In the genomic region with DNA sequence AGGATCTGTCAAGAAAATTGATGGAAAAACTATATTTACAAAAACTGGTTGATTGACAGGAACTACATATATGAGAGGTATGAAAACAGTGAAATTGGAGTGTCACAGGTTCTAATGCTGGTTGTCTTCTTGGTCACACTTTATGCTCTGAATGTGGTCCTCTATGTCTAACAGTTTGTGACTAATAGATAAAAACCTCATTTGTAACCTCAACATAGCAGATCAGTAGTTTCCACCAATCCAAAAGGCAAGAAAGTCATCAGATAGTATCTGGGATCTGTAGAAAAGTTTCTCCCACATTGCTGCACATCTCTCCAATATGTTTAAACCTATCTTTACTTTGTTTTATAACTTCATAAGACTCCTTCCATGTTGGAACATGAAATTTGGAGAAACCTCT, we compare ENCODE assay signal across 15 mouse cellular contexts. TPM values are rescaled to one million over a fixed set of nuclear protein-coding genes. Genes with fewer than 3 reads are reported as not detected.
DNase-seq lines count a peak whose midpoint lies in the region; ATAC-seq and TF ChIP-seq lines count a peak whose summit lies in the region.
"Had no signal": no experiment of that assay in that cellular context is flagged by ENCODE, and none has a peak within 500 bp of the region (broad histone marks: within the 10 kb centered on the region; RNA-seq: fewer than 3 reads in every experiment).

No protein-coding gene starts in this region.

- no peak overlapping the region for H3K4me3 ChIP-seq in kidney, embryonic 14.5 days (ENCODE audit: low read length)
- no peak overlapping the region for H3K4me3 ChIP-seq in CH12.LX (replicated peaks in 1 of 3; ENCODE audit: low read depth in 2 of 3, low read length in 2 of 3, poor library complexity in 1 of 3)
- H3K4me3 ChIP-seq in embryonic facial prominence, embryonic 10.5 days, result peak overlapping the region; percentile 65
- no peak overlapping the region for H3K4me3 ChIP-seq in limb, embryonic 14.5 days (replicated peaks; ENCODE audit: low read length)
- H3K4me3 ChIP-seq: megakaryocyte, embryonic 14.5 days had no signal

- ATAC-seq in kidney, embryonic 14.5 days (ENCODE audit: low FRiP score, low TSS enrichment), result no peak
- ATAC-seq in limb, embryonic 14.5 days (ENCODE audit: low FRiP score, low read depth), result no peak

- no peak overlapping the region for H3K9ac ChIP-seq in kidney, embryonic 14.5 days (ENCODE audit: low read depth, low read length)
- H3K9ac ChIP-seq in CH12.LX (ENCODE audit: insufficient read depth, low read depth), result peak overlapping the region; percentile 92
- no peak overlapping the region for H3K9ac ChIP-seq in limb, embryonic 14.5 days (ENCODE audit: low read depth, low read length, severe bottlenecking)

- no peaks in the 10 kb centered on the region for H3K27me3 ChIP-seq in kidney, embryonic 14.5 days (ENCODE audit: control insufficient read depth, insufficient read depth, low read length)
- no peaks in the 10 kb centered on the region for H3K27me3 ChIP-seq in CH12.LX (replicated peaks)
- no peaks in the 10 kb centered on the region for H3K27me3 ChIP-seq in embryonic facial prominence, embryonic 10.5 days (replicated peaks; ENCODE audit: low read depth, poor library complexity, severe bottlenecking)
- H3K27me3 ChIP-seq in limb, embryonic 14.5 days (ENCODE audit: control insufficient read depth, insufficient read depth, low read length), result no peaks in the 10 kb centered on the region
- H3K27me3 ChIP-seq: megakaryocyte, embryonic 14.5 days had no signal

- H3K27ac ChIP-seq in kidney, embryonic 14.5 days (ENCODE audit: low read depth, low read length), result peak overlapping the region; percentile 55; the same call in 1 of the 2 replicates
- peak overlapping the region; percentile 85; the same call in 1 of the 2 replicates for H3K27ac ChIP-seq in CH12.LX (ENCODE audit: insufficient read depth, low read depth)
- peak overlapping the region; percentile 94 for H3K27ac ChIP-seq in embryonic facial prominence, embryonic 10.5 days (replicated peaks)
- 0 out of 2 replicates have a peak overlapping the region, but pooled peaks have one; percentile 43 for H3K27ac ChIP-seq in limb, embryonic 14.5 days (replicated peaks; ENCODE audit: low read depth, low read length)

- H3K4me2 ChIP-seq in kidney, embryonic 14.5 days (replicated peaks; ENCODE audit: low read depth, low read length), result no peak overlapping the region
- H3K4me2 ChIP-seq in CH12.LX (ENCODE audit: insufficient read depth, low read depth, poor library complexity, severe bottlenecking), result 0 out of 2 replicates have a peak overlapping the region, but pooled peaks have one; percentile 82
- no peak overlapping the region for H3K4me2 ChIP-seq in limb, embryonic 14.5 days (replicated peaks; ENCODE audit: low read depth, low read length, severe bottlenecking)

- no peaks in the 10 kb centered on the region for H3K79me2 ChIP-seq in CH12.LX (replicated peaks; ENCODE audit: control insufficient read depth, extremely low read depth, insufficient read depth, poor library complexity, severe bottlenecking)

- TF ChIP-seq CTCF in CH12.LX (conservative IDR thresholded peaks at IDR 0.05 in 1 of 2, IDR thresholded peaks at IDR 0.05 in 1 of 2; ENCODE audit: low read depth in 2 of 2, low read length in 2 of 2), result no peak

- in situ Hi-C loops in CH12.LX (cut with MboI; ENCODE audit: low pct_ligation_motif_present, low pct_unique_long_range_greater_than_20kb, low sequenced_read_pairs), result no loop called here

- H3K36me3 ChIP-seq in kidney, embryonic 14.5 days (ENCODE audit: control insufficient read depth, insufficient read depth, low read length), result no peaks in the 10 kb centered on the region
- H3K36me3 ChIP-seq in CH12.LX (replicated peaks in 1 of 2; ENCODE audit: control insufficient read depth in 1 of 2, insufficient read depth in 1 of 2, low read length in 1 of 2), result no peaks in the 10 kb centered on the region
- H3K36me3 ChIP-seq in embryonic facial prominence, embryonic 10.5 days (replicated peaks), result no peaks in the 10 kb centered on the region
- no peaks in the 10 kb centered on the region for H3K36me3 ChIP-seq in limb, embryonic 14.5 days (ENCODE audit: control insufficient read depth, insufficient read depth, low read length)

- TF ChIP-seq POLR2A in CH12.LX (IDR thresholded peaks at IDR 0.05; ENCODE audit: low read depth, low read length), result no peak
- no peak for TF ChIP-seq POLR2A in limb, embryonic 14.5 days (IDR thresholded peaks at IDR 0.05; ENCODE audit: borderline replicate concordance, extremely low read depth, insufficient read depth, insufficient read length)

- H3K9me3 ChIP-seq in kidney, embryonic 14.5 days (ENCODE audit: control insufficient read depth, low read length), result no peaks in the 10 kb centered on the region
- H3K9me3 ChIP-seq in CH12.LX (replicated peaks; ENCODE audit: low read length), result no peaks in the 10 kb centered on the region
- no peaks in the 10 kb centered on the region for H3K9me3 ChIP-seq in embryonic facial prominence, embryonic 10.5 days
- H3K9me3 ChIP-seq in limb, embryonic 14.5 days (ENCODE audit: control insufficient read depth, low read length), result no peaks in the 10 kb centered on the region
- H3K9me3 ChIP-seq: megakaryocyte, embryonic 14.5 days had no signal

- H3K4me1 ChIP-seq in kidney, embryonic 14.5 days (ENCODE audit: control insufficient read depth, insufficient read depth, low read length), result peaks cover 16% of the 10 kb centered on the region
- H3K4me1 ChIP-seq in CH12.LX (ENCODE audit: control insufficient read depth in 1 of 2, insufficient read depth in 2 of 2), result peaks cover 0 to 26% of the 10 kb centered on the region in 2 experiments; a peak in 2 of 4 replicates
- peaks cover 46% of the 10 kb centered on the region for H3K4me1 ChIP-seq in embryonic facial prominence, embryonic 10.5 days
- peaks cover 23% of the 10 kb centered on the region for H3K4me1 ChIP-seq in limb, embryonic 14.5 days (ENCODE audit: control insufficient read depth, insufficient read depth, low read length)

- DNase-seq in kidney, postnatal 25 days, result no peak
- DNase-seq in CH12.LX (ENCODE audit: extremely low read depth), result peak; percentile 33
- no peak for DNase-seq in embryonic facial prominence, embryonic 10.5 days (ENCODE audit: low spot score)
- no peak for DNase-seq in limb, embryonic 14.5 days (ENCODE audit: low spot score)
- no peak for DNase-seq in thymus, postnatal 4 days
- DNase-seq in natural killer cell, adult 2 months (ENCODE audit: low spot score in 2 of 2), result no peak
- no peak for DNase-seq in layer of hippocampus, postnatal 14 days (ENCODE audit: low spot score in 2 of 2)
- DNase-seq: adrenal gland, postnatal 14 days; cerebellum, postnatal 36 days; heart, postnatal 36 days; kidney, postnatal 14 days; spleen, adult 18-20 months; thymus, postnatal 36 days had no signal

- TF ChIP-seq EP300 in CH12.LX (IDR thresholded peaks at IDR 0.05; ENCODE audit: low read length), result no peak

- dilution Hi-C loops in CH12.LX (cut with MboI; ENCODE audit: extremely low pct_ligation_motif_present, extremely low pct_unique_long_range_greater_than_20kb, low sequenced_read_pairs), result no loop called here

- no peak for TF ChIP-seq RAD21 in CH12.LX (IDR thresholded peaks at IDR 0.05; ENCODE audit: low read depth, low read length)

RNA-seq across cellular contexts. Expression of gene Hist1h4k, which starts 1.1 kb away (rescaled TPM):
- polyA plus RNA-seq in kidney, embryonic 14.5 days (2014; fragmentation: Nextera tagmentation; extraction: Ambion mirVana), result 2.9 and 7.8 TPM in 2 replicates
- 3,228 and 4,319 TPM in 2 replicates for total RNA-seq in CH12.LX (2012; rRNA removed)
- 15.2 and 25.4 TPM in 2 replicates for total RNA-seq in CH12.LX (2014; rRNA removed)
- 5.6 and 13.2 TPM in 2 replicates for polyA plus RNA-seq in CH12.LX (2012; ENCODE audit: insufficient read length, low read depth)
- polyA plus RNA-seq in embryonic facial prominence, embryonic 10.5 days (2016; fragmentation: Nextera tagmentation; extraction: Ambion mirVana), result 3.9 and 7.1 TPM in 2 replicates
- polyA plus RNA-seq in limb, embryonic 14.5 days (2012; rRNA removed), result 22.1 and 22.3 TPM in 2 replicates
- 1.4 and 4.0 TPM in 2 replicates for polyA plus RNA-seq in limb, embryonic 14.5 days (2014; fragmentation: Nextera tagmentation; extraction: Ambion mirVana)
- 100 to 1,000 TPM; 229 to 266 TPM for total RNA-seq in layer of hippocampus, postnatal 14 days (2021)

RNA-seq across cellular contexts. Expression of gene Hist1h2ak, which starts 2.2 kb away (rescaled TPM):
- polyA plus RNA-seq in kidney, embryonic 14.5 days (2014; fragmentation: Nextera tagmentation; extraction: Ambion mirVana), result 18.5 and 21.7 TPM in 2 replicates
- 1,024 and 1,125 TPM in 2 replicates for total RNA-seq in CH12.LX (2012; rRNA removed)
- total RNA-seq in CH12.LX (2014; rRNA removed), result 7.3 and 16.6 TPM in 2 replicates
- 1.8 and 6.2 TPM in 2 replicates for polyA plus RNA-seq in CH12.LX (2012; ENCODE audit: insufficient read length, low read depth)
- 18.6 and 21.7 TPM in 2 replicates for polyA plus RNA-seq in embryonic facial prominence, embryonic 10.5 days (2016; fragmentation: Nextera tagmentation; extraction: Ambion mirVana)
- polyA plus RNA-seq in limb, embryonic 14.5 days (2012; rRNA removed), result 26.8 and 28.1 TPM in 2 replicates
- 11.0 and 17.9 TPM in 2 replicates for polyA plus RNA-seq in limb, embryonic 14.5 days (2014; fragmentation: Nextera tagmentation; extraction: Ambion mirVana)
- 10 to 100 TPM; 17.1 to 19.9 TPM for total RNA-seq in layer of hippocampus, postnatal 14 days (2021)

RNA-seq across cellular contexts. Expression of gene Hist1h2bn, which starts 2.5 kb away (rescaled TPM):
- 2.0 and 11.0 TPM in 2 replicates for polyA plus RNA-seq in kidney, embryonic 14.5 days (2014; fragmentation: Nextera tagmentation; extraction: Ambion mirVana)
- total RNA-seq in CH12.LX (2012; rRNA removed) (1,563 and 1,639 TPM in 2 replicates), CH12.LX (2014; rRNA removed) (16.5 and 24.0 TPM in 2 replicates)
- 2.6 and 3.1 TPM in 2 replicates for polyA plus RNA-seq in CH12.LX (2012; ENCODE audit: insufficient read length, low read depth)
- 3.6 and 4.0 TPM in 2 replicates for polyA plus RNA-seq in embryonic facial prominence, embryonic 10.5 days (2016; fragmentation: Nextera tagmentation; extraction: Ambion mirVana)
- 15.3 and 18.4 TPM in 2 replicates for polyA plus RNA-seq in limb, embryonic 14.5 days (2012; rRNA removed)
- 3.2 and 3.4 TPM in 2 replicates for polyA plus RNA-seq in limb, embryonic 14.5 days (2014; fragmentation: Nextera tagmentation; extraction: Ambion mirVana)
- total RNA-seq in layer of hippocampus, postnatal 14 days (2021), result 10 to 100 TPM; 18.8 to 20.0 TPM

RNA-seq across cellular contexts. Expression of gene Hist1h4j, which starts 16.6 kb away (rescaled TPM):
- 2.4 and 2.6 TPM in 2 replicates for polyA plus RNA-seq in kidney, embryonic 14.5 days (2014; fragmentation: Nextera tagmentation; extraction: Ambion mirVana)
- total RNA-seq in CH12.LX (2012; rRNA removed), result 936 and 984 TPM in 2 replicates
- 18.5 and 27.8 TPM in 2 replicates for total RNA-seq in CH12.LX (2014; rRNA removed)
- 1.1 and 1.8 TPM in 2 replicates for polyA plus RNA-seq in CH12.LX (2012; ENCODE audit: insufficient read length, low read depth)
- polyA plus RNA-seq in embryonic facial prominence, embryonic 10.5 days (2016; fragmentation: Nextera tagmentation; extraction: Ambion mirVana), result 0.93 and 1.3 TPM in 2 replicates
- polyA plus RNA-seq in limb, embryonic 14.5 days (2012; rRNA removed), result 13.7 and 13.8 TPM in 2 replicates
- 1.00 and 1.3 TPM in 2 replicates for polyA plus RNA-seq in limb, embryonic 14.5 days (2014; fragmentation: Nextera tagmentation; extraction: Ambion mirVana)
- 10 to 100 TPM; 14.3 to 15.3 TPM for total RNA-seq in layer of hippocampus, postnatal 14 days (2021)

RNA-seq across cellular contexts. Expression of gene Hist1h1b, which starts 29.0 kb away (rescaled TPM):
- 18.8 and 27.0 TPM in 2 replicates for polyA plus RNA-seq in kidney, embryonic 14.5 days (2014; fragmentation: Nextera tagmentation; extraction: Ambion mirVana)
- total RNA-seq in CH12.LX (2012; rRNA removed) (1,032 and 1,397 TPM in 2 replicates), CH12.LX (2014; rRNA removed) (12.2 and 16.6 TPM in 2 replicates)
- 0.71 and 1.9 TPM in 2 replicates for polyA plus RNA-seq in CH12.LX (2012; ENCODE audit: insufficient read length, low read depth)
- 34.8 and 36.2 TPM in 2 replicates for polyA plus RNA-seq in embryonic facial prominence, embryonic 10.5 days (2016; fragmentation: Nextera tagmentation; extraction: Ambion mirVana)
- polyA plus RNA-seq in limb, embryonic 14.5 days (2012; rRNA removed), result 5.9 and 6.7 TPM in 2 replicates
- polyA plus RNA-seq in limb, embryonic 14.5 days (2014; fragmentation: Nextera tagmentation; extraction: Ambion mirVana), result 8.9 and 13.0 TPM in 2 replicates
- 10 to 100 TPM; 10.5 to 20.6 TPM for total RNA-seq in layer of hippocampus, postnatal 14 days (2021)

Comparison
In these comparisons a context has a peak if more than half of its experiments do, and no peak if none do; other contexts are left out.
1. H3K27ac ChIP-seq: peak in every context shown above with its lines; median percentile 94 in embryonic facial prominence, embryonic 10.5 days; 85 in CH12.LX; 55 in kidney, embryonic 14.5 days; 43 in limb, embryonic 14.5 days.